Mouse (Mus musculus): Measurements from ENCODE around the gene Cd300a.

GRCm38 (mm10) chr11:114896085-114896484 lies 6.2 kb downstream of the Cd300a start:
- TF ChIP-seq CTCF (IDR thresholded peaks at IDR 0.05; ENCODE audit: low read depth, low read length) (no peak), POLR2A (IDR thresholded peaks at IDR 0.05; ENCODE audit: insufficient read depth, low read length) (no peak), EP300 (IDR thresholded peaks at IDR 0.05; ENCODE audit: insufficient read depth, low read depth, low read length) (no peak)
